Mouse (Mus musculus) kidney, embryonic 16.5 days (tissue): ENCODE data around the gene Plekhh2. TPM values are rescaled to one million over a fixed set of nuclear protein-coding genes. Genes with fewer than 3 reads are reported as not detected.

Source experiments
- polyA plus RNA-seq: library from polyadenylated mRNA; unstranded; fragments of >200 nt; fragmentation: Nextera tagmentation; extraction: Ambion mirVana; gene quantifications from 2 replicates; pipeline ENCODE4 v1.2.1, GENCODE M21; 2015

Gene Plekhh2
- polyA plus RNA-seq, 1 experiment from 2014 or later, result 10.5 TPM

Other genes with a start within 250 kb of the Plekhh2 start
- 9.2 and 10.6 TPM in 2 replicates for gene Thada, start 45.7 kb upstream of the Plekhh2 start, polyA plus RNA-seq
- gene Dync2li1, start 114.6 kb downstream of the Plekhh2 start, polyA plus RNA-seq, result 54.9 and 56.9 TPM in 2 replicates
- gene Abcg8, start 164.4 kb downstream of the Plekhh2 start, polyA plus RNA-seq, result 0.25 and 0.30 TPM in 2 replicates
- 3.7 TPM in 2 replicates for gene Abcg5, start 171.1 kb downstream of the Plekhh2 start, polyA plus RNA-seq